Mouse (Mus musculus) liver, embryonic 16.5 days (tissue): ENCODE data around the gene Abtb2. TPM values are rescaled to one million over a fixed set of nuclear protein-coding genes. Genes with fewer than 3 reads are reported as not detected.

Source experiments
- ATAC-seq: fragments of 200-750 bp; cut with Nextera tagmentation; 2 replicates; pipeline ENCODE4 v1.8.0; 2017; ENCODE audit warnings: low read depth, mild to moderate bottlenecking, moderate number of reproducible peaks, moderate library complexity
- H3K27ac ChIP-seq: fragments of 300-500 bp; sonication (generic); 2 replicates; pipeline ENCODE4 v1.5.1; 2014; ENCODE audit warnings: mild to moderate bottlenecking, low read length
- H3K27me3 ChIP-seq: fragments of 300-500 bp; sonication (generic); 2 replicates; pipeline ENCODE4 v1.6.1; 2014; ENCODE audit warnings: low read depth, low read length, mixed read lengths; ENCODE audit not compliant: control insufficient read depth, insufficient read depth
- H3K36me3 ChIP-seq: fragments of 300-500 bp; sonication (generic); 2 replicates; pipeline ENCODE4 v1.6.1; 2014; ENCODE audit warnings: mild to moderate bottlenecking; ENCODE audit not compliant: control insufficient read depth, insufficient read depth
- H3K4me1 ChIP-seq: fragments of 300-500 bp; sonication (generic); 2 replicates; pipeline ENCODE4 v1.6.1; 2014; ENCODE audit warnings: low read depth, low read length, mixed read lengths; ENCODE audit not compliant: control insufficient read depth
- H3K4me2 ChIP-seq: fragments of 300-500 bp; sonication (generic); 2 replicates; pipeline ENCODE4 v1.6.1; 2014; ENCODE audit warnings: low read depth, low read length, mixed read lengths
- H3K4me3 ChIP-seq: fragments of 300-500 bp; sonication (generic); 2 replicates; pipeline ENCODE4 v1.5.1; 2014; ENCODE audit warnings: low read depth, mild to moderate bottlenecking, low read length
- H3K9ac ChIP-seq: fragments of 300-500 bp; sonication (generic); 2 replicates; pipeline ENCODE4 v1.6.1; 2014; ENCODE audit warnings: low read depth, low read length
- H3K9me3 ChIP-seq: fragments of 300-500 bp; sonication (generic); replicated peaks from 2 replicates; pipeline ENCODE4 v1.6.1; 2016; ENCODE audit warnings: low read length; ENCODE audit not compliant: control insufficient read depth
- WGBS: fragments of 180-500 bp; shearing (Covaris S2); extraction: QIAGEN DNeasy Blood & Tissue Kit; methylation state at CpG from one replicate; pipeline ENCODE4 v1.1.7; 2014; ENCODE audit not compliant: insufficient replicate concordance; 5-methylcytosine and 5-hydroxymethylcytosine counted together
- polyA plus RNA-seq: library from polyadenylated mRNA; unstranded; fragments of >200 nt; fragmentation: Nextera tagmentation; extraction: Ambion mirVana; gene quantifications from 2 replicates; pipeline ENCODE4 v1.2.1, GENCODE M21; 2015

The Abtb2 gene
- polyA plus RNA-seq, 1 experiment from 2014 or later: 3.3 TPM

DNA sequence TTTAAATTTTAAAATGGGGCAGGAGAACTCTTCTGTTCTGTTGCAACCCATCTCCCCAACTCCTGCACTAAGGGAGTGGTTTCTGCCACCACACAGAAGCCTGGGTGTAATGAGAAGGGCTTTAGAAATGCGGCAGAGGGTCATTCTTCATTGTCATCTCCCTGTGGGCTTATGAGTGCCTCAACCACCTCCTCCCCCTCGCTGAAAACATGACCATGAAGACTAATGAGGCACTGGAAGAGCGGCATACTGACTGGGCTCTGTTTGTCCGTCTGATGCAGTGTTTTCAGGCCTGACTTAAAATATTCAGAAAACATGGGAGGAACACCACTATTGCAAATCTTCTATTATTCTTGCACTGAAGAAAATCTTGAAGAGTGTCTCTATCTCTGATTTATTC is 56.8 kb downstream of the Abtb2 start:
- Histone ChIP-seq H3K27me3 (no peaks in the 10 kb centered on the region), H3K4me3 (no peak overlapping the region), H3K9me3 (no peaks in the 10 kb centered on the region), H3K4me1 (peaks cover 6% of the 10 kb centered on the region), H3K4me2 (no peak overlapping the region), H3K36me3 (no peaks in the 10 kb centered on the region), H3K9ac (no peak overlapping the region), H3K27ac (no peak overlapping the region)
- no peak for ATAC-seq
- 50% methylated on average over 4 of the region's 4 CpGs for WGBS

DNA sequence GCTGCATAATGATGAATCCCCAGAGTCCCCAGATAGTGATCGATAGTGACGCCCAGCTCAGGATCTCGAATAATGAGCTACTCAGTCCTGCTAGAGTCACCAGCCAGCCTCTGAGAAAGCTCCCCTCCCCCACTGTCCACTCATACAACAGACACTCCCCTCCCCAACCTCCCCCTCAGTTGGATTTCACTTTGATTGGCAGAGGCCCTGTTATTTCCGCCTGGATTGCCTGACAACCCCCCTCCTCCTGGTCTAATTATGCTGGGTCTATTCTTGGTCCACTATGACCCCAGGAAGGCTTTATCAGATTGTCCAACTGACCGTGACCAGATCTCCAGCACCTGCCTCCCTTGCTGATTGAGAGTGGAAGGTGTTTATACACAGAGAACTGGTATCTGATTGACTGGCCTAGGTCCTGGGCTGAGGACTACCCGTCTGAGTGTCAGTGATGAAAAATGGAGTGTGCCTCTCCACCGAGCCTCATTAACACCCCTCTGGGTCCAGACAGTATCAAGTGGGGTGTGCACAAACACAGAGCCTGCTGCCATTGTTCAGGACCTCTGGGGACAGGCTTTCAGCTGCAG is 59.3 kb downstream of the Abtb2 start:
- Histone ChIP-seq H3K27ac (no peak overlapping the region), H3K9me3 (no peaks in the 10 kb centered on the region), H3K9ac (no peak overlapping the region), H3K27me3 (no peaks in the 10 kb centered on the region), H3K4me2 (no peak overlapping the region), H3K4me1 (peaks cover 6% of the 10 kb centered on the region), H3K36me3 (no peaks in the 10 kb centered on the region), H3K4me3 (no peak overlapping the region)
- no peak for ATAC-seq
- WGBS: 37% methylated on average over 7 of the region's 7 CpGs

DNA sequence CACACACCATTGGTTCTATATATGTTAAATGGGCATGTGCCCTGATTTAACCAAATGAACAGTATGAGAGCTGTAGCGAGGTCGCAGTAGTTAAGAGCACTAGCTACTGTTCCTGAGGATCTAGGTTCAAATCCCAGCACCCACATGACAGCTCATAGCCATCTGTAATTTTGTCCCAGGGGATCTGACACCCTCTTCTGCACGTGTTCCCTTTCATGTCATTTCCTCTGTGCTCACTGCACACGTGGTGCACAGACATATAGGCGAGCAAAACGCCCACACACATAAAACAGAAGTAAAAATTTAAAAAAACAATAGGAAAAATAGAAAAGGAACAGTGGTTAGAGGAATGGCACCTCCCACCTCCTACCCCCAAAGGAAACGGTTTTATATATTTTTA is 61.0 kb downstream of the Abtb2 start:
- Histone ChIP-seq H3K36me3 (no peaks in the 10 kb centered on the region), H3K9ac (no peak overlapping the region), H3K4me1 (peaks cover 6% of the 10 kb centered on the region), H3K9me3 (no peaks in the 10 kb centered on the region), H3K4me3 (no peak overlapping the region), H3K27ac (no peak overlapping the region), H3K27me3 (no peaks in the 10 kb centered on the region), H3K4me2 (no peak overlapping the region)
- 43% methylated on average over 7 of the region's 7 CpGs for WGBS
- no peak for ATAC-seq

DNA sequence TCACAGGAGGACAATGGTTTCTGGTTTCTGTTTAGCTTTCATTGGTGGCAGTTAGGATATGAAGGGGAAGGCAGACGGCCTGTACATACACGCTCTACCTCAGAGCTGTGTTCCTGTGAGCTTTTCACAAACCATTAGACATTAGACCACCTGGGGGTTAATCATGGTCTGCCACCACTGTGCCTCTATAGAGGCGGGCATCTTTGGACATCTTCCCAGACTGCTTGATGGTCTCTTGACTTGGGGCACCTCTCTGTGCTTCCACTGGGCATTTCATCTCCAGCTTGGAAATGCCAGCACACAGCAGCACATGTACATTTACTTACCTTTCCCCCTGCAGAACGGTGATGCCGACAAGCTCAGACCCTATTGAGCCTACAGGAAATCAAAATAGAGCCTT is 63.8 kb downstream of the Abtb2 start:
- Histone ChIP-seq H3K36me3 (no peaks in the 10 kb centered on the region), H3K4me1 (peaks cover 3% of the 10 kb centered on the region), H3K27ac (no peak overlapping the region), H3K4me3 (no peak overlapping the region), H3K9me3 (no peaks in the 10 kb centered on the region), H3K27me3 (no peaks in the 10 kb centered on the region), H3K4me2 (no peak overlapping the region), H3K9ac (no peak overlapping the region)
- no peak for ATAC-seq
- 61% methylated on average over 5 of the region's 5 CpGs for WGBS

DNA sequence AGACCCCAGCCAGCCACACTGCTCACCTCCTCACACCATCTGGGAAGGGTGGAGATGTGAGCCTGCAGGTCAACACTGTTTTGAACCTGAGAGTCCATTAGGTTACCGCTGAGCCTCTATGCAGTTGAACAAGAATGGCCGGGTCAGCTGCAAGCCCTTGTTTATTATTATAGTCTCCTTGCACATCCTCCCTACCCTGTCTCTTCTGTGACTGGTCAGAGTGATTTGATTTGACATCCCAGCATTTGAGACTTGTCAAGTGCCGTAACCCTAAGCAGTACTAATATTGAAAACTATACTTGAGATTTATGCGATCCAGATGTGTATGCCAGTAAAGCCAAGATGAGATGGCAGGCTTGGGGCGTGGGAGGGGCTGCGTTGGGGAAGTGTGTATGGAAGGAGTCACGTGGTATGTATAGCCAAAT is 65.2 kb downstream of the Abtb2 start:
- ATAC-seq: no peak
- Histone ChIP-seq H3K36me3 (no peaks in the 10 kb centered on the region), H3K9me3 (no peaks in the 10 kb centered on the region), H3K4me2 (no peak overlapping the region), H3K4me1 (no peaks in the 10 kb centered on the region), H3K4me3 (no peak overlapping the region), H3K27ac (no peak overlapping the region), H3K9ac (no peak overlapping the region), H3K27me3 (no peaks in the 10 kb centered on the region)
- 62% methylated on average over 7 of the region's 7 CpGs for WGBS

DNA sequence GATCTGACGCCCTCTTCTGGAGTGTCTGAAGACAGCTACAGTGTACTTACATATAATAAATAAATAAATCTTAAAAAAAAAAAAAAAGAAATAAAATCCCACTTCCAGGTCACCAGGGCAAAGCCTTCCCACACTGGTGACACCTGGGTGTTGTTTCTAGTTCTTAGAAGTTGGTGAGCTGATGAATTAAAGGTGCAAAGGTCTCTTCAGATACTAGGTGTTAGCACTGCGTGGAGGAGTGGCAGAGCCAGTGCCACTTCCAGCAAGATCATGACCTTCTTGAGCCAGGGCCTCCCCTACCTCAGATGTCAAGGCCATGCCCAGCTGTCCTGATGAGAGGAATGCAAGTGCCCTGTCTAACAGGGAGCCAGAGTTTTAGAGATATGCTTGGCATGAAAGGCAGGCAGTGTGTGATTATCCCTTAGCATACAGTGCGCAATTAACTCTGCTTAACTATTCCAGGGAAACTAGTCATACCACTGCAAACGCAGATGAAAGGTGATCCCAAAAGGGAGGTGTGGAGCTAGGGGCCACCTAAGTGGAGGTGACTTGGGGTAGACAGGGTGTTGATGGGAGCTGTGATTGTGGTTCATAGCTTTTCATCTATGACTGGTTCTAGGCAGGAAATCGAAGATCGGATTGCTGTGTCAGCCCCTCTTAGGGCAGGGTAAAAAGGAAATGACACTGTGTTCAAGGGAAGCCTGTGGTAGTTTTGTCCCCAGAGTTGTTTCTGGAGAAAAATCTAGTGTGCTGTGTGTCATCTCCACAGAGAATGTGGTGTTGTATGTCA is 66.2 kb downstream of the Abtb2 start:
- WGBS: 53% methylated on average over 5 of the region's 6 CpGs

DNA sequence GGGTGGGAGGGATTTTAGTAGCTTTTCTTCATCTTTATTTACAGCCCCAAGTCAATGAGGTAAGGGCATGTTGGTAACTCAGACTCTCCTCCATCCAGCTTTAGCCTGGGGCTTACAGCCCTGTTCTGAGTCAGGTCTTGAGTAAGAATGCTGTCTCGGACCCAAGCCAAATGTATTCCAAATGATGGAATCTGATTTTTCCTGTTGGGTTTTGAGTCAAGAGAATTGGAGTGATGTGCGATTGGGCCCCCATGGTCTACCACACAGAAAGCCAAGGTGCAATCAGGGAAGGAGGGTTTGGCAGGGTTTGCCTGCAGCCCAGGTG is 66.8 kb downstream of the Abtb2 start:
- no peaks in the 10 kb centered on the region for H3K27me3 ChIP-seq
- ATAC-seq: no peak
- no peak overlapping the region for H3K27ac ChIP-seq
- 66% methylated on average over 2 of the region's 2 CpGs for WGBS
- H3K9me3 ChIP-seq: no peaks in the 10 kb centered on the region
- H3K4me2 ChIP-seq: no peak overlapping the region
- H3K4me3 ChIP-seq: no peak overlapping the region
- no peaks in the 10 kb centered on the region for H3K4me1 ChIP-seq
- no peaks in the 10 kb centered on the region for H3K36me3 ChIP-seq
- H3K9ac ChIP-seq: no peak overlapping the region

More for the DNA sequence above, 66.2 kb downstream of the Abtb2 start:
- ATAC-seq: no peak
- Histone ChIP-seq H3K9me3 (no peaks in the 10 kb centered on the region), H3K4me2 (no peak overlapping the region), H3K9ac (no peak overlapping the region), H3K4me1 (no peaks in the 10 kb centered on the region), H3K27me3 (no peaks in the 10 kb centered on the region), H3K27ac (no peak overlapping the region), H3K36me3 (no peaks in the 10 kb centered on the region), H3K4me3 (no peak overlapping the region)

DNA sequence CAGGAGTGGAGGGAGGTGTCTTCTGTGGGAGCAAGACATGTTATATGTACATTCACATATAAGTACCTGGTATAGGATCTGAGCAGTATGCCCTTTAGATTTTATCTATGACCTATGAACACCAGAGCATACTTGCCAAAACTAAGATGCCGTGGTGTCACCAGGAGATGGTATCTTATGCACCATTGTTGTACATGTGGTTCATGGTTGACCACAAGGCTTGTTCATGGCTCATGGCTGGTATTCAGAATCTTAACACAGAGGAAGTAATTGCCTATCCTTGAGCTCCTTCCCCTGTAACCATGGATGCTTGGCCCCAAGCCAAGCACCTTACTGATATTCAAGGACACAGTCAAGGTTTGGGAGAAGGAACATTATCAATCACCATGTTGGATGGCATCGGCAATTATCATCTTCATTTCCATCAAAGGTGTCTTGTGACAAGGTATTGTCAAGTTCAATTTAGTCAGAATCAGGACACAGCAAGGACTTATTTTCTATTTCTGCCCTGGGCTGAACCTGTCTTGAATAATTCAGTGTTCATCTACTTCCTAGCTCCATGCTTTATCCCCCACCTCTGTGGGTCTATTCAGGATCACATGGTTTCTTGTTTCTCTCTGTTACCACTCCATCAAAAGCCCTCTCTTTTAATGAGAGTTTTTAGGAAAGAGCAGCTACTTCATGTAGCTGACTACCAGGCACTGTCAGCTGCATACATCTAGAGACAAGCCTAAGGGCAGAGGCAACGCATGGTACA is 69.8 kb downstream of the Abtb2 start:
- Histone ChIP-seq H3K27ac (no peak overlapping the region), H3K9me3 (no peaks in the 10 kb centered on the region), H3K4me3 (no peak overlapping the region), H3K4me1 (no peaks in the 10 kb centered on the region), H3K36me3 (no peaks in the 10 kb centered on the region), H3K27me3 (no peaks in the 10 kb centered on the region), H3K4me2 (no peak overlapping the region), H3K9ac (no peak overlapping the region)
- 60% methylated on average over 3 of the region's 3 CpGs for WGBS
- ATAC-seq: no peak

DNA sequence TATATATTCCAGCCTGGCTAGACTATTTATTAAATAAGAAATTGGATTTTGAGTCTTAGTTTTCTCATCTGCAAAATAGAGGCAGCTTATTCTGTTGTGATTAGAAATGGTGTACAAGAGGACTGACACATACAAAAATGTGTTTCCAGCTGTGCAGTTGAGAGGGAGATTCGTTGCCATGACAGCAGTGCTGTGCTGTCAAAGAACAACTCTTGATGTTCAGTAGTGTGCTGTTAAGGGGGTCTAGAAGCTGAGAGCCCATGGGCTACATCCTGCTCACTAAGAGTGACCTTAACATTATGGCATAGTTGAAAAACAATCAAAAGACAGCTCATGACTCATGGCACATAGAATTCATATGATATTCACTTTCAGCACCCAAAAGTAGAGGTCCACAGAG is 71.3 kb downstream of the Abtb2 start:
- Histone ChIP-seq H3K36me3 (no peaks in the 10 kb centered on the region), H3K4me1 (no peaks in the 10 kb centered on the region), H3K27me3 (no peaks in the 10 kb centered on the region), H3K9me3 (no peaks in the 10 kb centered on the region), H3K9ac (no peak overlapping the region), H3K4me3 (no peak overlapping the region), H3K4me2 (no peak overlapping the region), H3K27ac (no peak overlapping the region)
- ATAC-seq: no peak
- WGBS: 48% methylated on average over 1 of the region's 1 CpGs
